Mouse (Mus musculus): Measurements from ENCODE around the gene Zfp39. TPM values are rescaled to one million over a fixed set of nuclear protein-coding genes. Genes with fewer than 3 reads are reported as not detected.

Zfp39 gene
- polyA plus RNA-seq (2015; fragmentation: Nextera tagmentation; extraction: Ambion mirVana): 4.0 and 4.4 TPM in 2 replicates

GRCm38 (mm10) chr11:58903511-58904409 is at the start of gene Zfp39:
Zfp39 (minus strand) TSS chr11:58904225.

DNA sequence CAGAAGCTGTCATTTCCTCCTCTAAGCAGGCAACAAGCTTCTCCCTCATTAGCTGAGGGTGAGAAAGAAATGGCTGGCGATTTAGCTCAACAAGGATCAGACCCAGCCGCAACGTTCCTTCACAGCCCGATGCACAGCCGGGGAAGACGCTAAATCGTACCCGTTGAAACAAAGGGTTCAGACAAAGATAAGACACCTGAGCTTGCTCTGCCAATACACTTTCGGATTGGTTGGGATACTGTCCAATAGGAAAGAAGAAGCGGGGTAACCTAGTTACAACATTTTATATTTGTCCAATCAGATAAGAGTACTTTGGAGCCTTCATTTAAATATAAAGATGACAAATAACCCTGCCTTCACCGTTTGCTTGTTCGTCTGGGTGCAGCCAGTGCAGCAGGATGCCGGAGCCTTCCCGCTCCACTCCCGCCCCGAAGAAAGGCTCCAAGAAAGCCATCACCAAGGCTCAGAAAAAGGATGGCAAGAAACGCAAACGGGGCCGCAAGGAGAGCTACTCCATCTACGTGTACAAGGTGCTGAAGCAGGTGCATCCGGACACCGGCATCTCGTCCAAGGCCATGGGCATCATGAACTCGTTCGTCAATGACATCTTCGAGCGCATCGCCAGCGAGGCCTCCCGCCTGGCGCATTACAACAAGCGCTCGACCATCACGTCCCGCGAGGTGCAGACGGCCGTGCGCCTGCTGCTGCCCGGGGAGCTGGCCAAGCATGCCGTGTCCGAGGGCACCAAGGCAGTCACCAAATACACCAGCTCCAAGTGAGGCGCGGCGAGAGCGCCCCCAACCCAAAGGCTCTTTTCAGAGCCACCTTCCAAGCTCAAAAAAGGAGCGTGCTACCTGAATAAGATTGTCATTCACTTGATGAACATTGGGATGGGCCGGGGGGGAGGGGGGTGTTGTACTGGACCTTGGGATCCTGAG is 44.8 kb upstream of the Zfp39 start, which contains the start of gene Hist3h2ba:
TSS of gene Hist3h2ba (plus strand) at position 379 of the 938 bp plus-strand sequence.

GRCm38 (mm10) chr11:58938322-58939087 is 34.5 kb upstream of the Zfp39 start, which contains the start of gene Rnf187:
Rnf187 (minus strand) TSS chr11:58938916.

DNA sequence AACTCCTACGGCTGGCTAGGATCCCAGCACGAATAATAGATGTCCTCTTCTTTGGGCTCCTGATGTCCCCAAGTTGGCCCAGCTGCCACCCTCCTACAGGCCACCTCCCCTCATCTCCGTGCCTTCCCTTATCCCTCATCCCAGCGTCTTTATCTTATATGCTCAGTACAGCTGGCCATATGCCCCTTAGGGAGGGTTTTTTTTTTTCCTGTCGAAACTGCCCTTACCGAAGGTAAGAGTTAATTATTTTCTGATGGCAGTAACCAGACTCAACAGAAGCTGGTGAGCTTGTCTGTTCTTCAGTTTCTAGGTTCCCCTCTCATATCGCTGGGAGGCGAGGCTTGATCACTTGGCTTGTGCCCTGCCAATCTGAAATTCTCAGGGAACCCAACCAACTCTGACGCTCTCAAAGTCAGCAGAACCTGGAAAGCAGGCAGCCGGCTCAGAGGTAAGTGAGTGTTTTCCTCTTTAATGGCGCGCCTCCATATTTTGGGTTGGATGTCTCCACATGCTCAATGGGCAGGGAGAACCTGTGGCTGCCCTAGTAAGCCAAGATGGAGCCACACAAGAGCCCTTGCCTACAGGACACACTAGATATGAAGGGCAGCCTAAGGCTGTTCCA is 13.8 kb upstream of the Zfp39 start, which contains the start of gene Btnl10:
TSS of gene Btnl10 (plus strand) at position 164 of the 622 bp plus-strand sequence.

GRCm38 (mm10) chr11:58867039-58867953 is 36.7 kb downstream of the Zfp39 start, which contains the start of gene 2810021J22Rik:
2810021J22Rik (plus strand) TSS chr11:58867216.

GRCm38 (mm10) chr11:58846919-58847461 is 57.0 kb downstream of the Zfp39 start, which contains the start of gene Gm12258:
Gm12258 (plus strand) TSS chr11:58847158.

GRCm38 (mm10) chr11:58838951-58839350 is 65.1 kb downstream of the Zfp39 start, which contains the start of gene Olfr311:
Olfr311 (plus strand) TSS chr11:58839251.

Other genes with a start within 250 kb of the Zfp39 start
- not detected in 2 replicates for gene Olfr322, start 245.4 kb downstream of the Zfp39 start, polyA plus RNA-seq (2015; fragmentation: Nextera tagmentation; extraction: Ambion mirVana)
- gene Olfr320, start 223.1 kb downstream of the Zfp39 start, polyA plus RNA-seq (2015; fragmentation: Nextera tagmentation; extraction: Ambion mirVana): not detected in 2 replicates
- gene Olfr319, start 205.1 kb downstream of the Zfp39 start, polyA plus RNA-seq (2015; fragmentation: Nextera tagmentation; extraction: Ambion mirVana): not detected in 2 replicates
- not detected in 2 replicates for gene Olfr318, start 180.2 kb downstream of the Zfp39 start, polyA plus RNA-seq (2015; fragmentation: Nextera tagmentation; extraction: Ambion mirVana)
- gene Olfr317, start 165.0 kb downstream of the Zfp39 start, polyA plus RNA-seq (2015; fragmentation: Nextera tagmentation; extraction: Ambion mirVana): not detected in 2 replicates
- not detected in 2 replicates for gene Olfr316, start 151.5 kb downstream of the Zfp39 start, polyA plus RNA-seq (2015; fragmentation: Nextera tagmentation; extraction: Ambion mirVana)
- gene Olfr315, start 131.0 kb downstream of the Zfp39 start, polyA plus RNA-seq (2015; fragmentation: Nextera tagmentation; extraction: Ambion mirVana): not detected in 2 replicates
- gene Olfr314, start 121.3 kb downstream of the Zfp39 start, polyA plus RNA-seq (2015; fragmentation: Nextera tagmentation; extraction: Ambion mirVana): not detected in 2 replicates
- 20.7 and 23.2 TPM in 2 replicates for gene Fam183b, start 102.3 kb downstream of the Zfp39 start, polyA plus RNA-seq (2015; fragmentation: Nextera tagmentation; extraction: Ambion mirVana)
- gene Olfr313, start 89.2 kb downstream of the Zfp39 start, polyA plus RNA-seq (2015; fragmentation: Nextera tagmentation; extraction: Ambion mirVana): not detected in 2 replicates
- not detected in 2 replicates for gene Olfr312, start 75.0 kb downstream of the Zfp39 start, polyA plus RNA-seq (2015; fragmentation: Nextera tagmentation; extraction: Ambion mirVana)
- gene Olfr311, start 65.0 kb downstream of the Zfp39 start, polyA plus RNA-seq (2015; fragmentation: Nextera tagmentation; extraction: Ambion mirVana): not detected in 2 replicates
- gene Gm12258, start 57.1 kb downstream of the Zfp39 start, polyA plus RNA-seq (2015; fragmentation: Nextera tagmentation; extraction: Ambion mirVana): 4.3 and 5.0 TPM in 2 replicates
- 4.5 and 5.1 TPM in 2 replicates for gene 2810021J22Rik, start 37.0 kb downstream of the Zfp39 start, polyA plus RNA-seq (2015; fragmentation: Nextera tagmentation; extraction: Ambion mirVana)
- gene Btnl10, start 13.7 kb upstream of the Zfp39 start, polyA plus RNA-seq (2015; fragmentation: Nextera tagmentation; extraction: Ambion mirVana): 0.63 TPM in 1 of 2 replicates, not detected in the other
- gene Rnf187, start 34.7 kb upstream of the Zfp39 start, polyA plus RNA-seq (2015; fragmentation: Nextera tagmentation; extraction: Ambion mirVana): 206 and 211 TPM in 2 replicates
- gene Hist3h2ba, start 44.7 kb upstream of the Zfp39 start, polyA plus RNA-seq (2015; fragmentation: Nextera tagmentation; extraction: Ambion mirVana): 41.7 and 56.5 TPM in 2 replicates
- gene Hist3h2a, start 50.5 kb upstream of the Zfp39 start, polyA plus RNA-seq (2015; fragmentation: Nextera tagmentation; extraction: Ambion mirVana): 32.6 and 35.6 TPM in 2 replicates
- gene Trim17, start 50.5 kb upstream of the Zfp39 start, polyA plus RNA-seq (2015; fragmentation: Nextera tagmentation; extraction: Ambion mirVana): 0.19 TPM in 2 replicates
- 10.5 and 18.0 TPM in 2 replicates for gene Trim11, start 73.9 kb upstream of the Zfp39 start, polyA plus RNA-seq (2015; fragmentation: Nextera tagmentation; extraction: Ambion mirVana)
- gene Obscn, start 232.2 kb upstream of the Zfp39 start, polyA plus RNA-seq (2015; fragmentation: Nextera tagmentation; extraction: Ambion mirVana): 1.1 and 1.2 TPM in 2 replicates

All from adrenal gland, postnatal 0 days (tissue).